Mouse (Mus musculus) subcutaneous adipose tissue, adult 2 months (tissue): ENCODE data around the gene Dcp1a. TPM values are rescaled to one million over a fixed set of nuclear protein-coding genes. Genes with fewer than 3 reads are reported as not detected.

Source experiments
- polyA plus RNA-seq: library from polyadenylated mRNA; depleted of rRNA; stranded (reverse); fragments of >200 nt; gene quantifications from 2 replicates; pipeline ENCODE4 v1.2.3, GENCODE M21; 2012; ENCODE audit warnings: low replicate concordance; rRNA removed

Dcp1a gene
- 24.3 and 45.7 TPM in 2 replicates for polyA plus RNA-seq

DNA sequence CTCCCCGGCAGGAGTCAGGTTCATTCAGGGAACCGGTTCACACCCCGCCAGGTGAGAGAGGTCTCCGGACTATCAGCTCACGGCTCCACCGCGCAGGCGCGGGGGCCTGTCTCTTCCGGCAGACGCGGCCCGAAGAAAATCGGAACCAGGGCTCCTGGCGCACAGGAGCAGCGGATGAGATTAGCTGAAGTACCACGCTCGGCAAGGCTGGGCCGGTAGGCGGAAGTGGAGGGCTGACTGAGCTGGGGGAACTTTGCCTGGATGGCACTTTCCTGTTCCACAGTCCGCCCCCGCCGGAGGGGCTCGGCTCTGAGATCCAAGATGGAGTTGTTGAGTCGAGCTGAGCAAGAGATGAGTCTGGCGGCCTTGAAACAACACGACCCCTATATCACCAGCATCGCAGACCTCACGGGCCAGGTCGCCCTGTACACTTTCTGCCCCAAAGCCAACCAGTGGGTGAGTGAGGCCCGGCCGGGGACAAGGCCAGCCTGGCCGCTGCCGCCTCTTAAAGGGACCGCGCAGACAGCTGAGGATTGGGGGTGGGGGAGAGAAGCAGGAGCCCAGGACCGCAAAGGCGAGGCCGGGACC is at the start of gene Dcp1a:
TSS of gene Dcp1a (plus strand) at position 175 of the 588 bp plus-strand sequence.

DNA sequence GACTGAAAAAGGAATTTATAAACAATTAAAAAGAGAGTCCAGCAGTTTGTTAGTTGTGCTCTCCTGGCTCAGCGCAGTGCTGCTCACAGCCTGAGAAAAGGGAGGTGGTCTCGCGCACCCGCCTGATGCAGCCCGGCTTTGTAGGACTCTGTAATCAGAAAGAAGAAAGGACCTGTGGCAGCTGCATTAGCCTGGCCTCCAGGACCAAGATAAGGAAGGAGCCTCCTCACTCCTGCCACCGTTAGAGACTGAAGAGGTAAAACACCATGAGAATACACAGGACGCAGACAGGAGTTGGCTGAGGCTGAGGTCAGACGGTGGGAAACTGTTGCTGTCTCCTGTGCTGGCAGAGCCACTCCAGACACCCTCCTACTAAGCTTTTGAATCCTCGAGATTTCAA is 12.0 kb downstream of the Dcp1a start, which contains the start of gene Cacna1d:
TSS of gene Cacna1d (minus strand) at position 114 of the 400 bp plus-strand sequence.

GRCm38 (mm10) chr14:30548131-30548720 is 68.9 kb downstream of the Dcp1a start, which contains the start of gene Tkt:
Gene Tkt (plus strand): TSS chr14:30548359.

Other genes starting within 250 kb of the Dcp1a start
- gene Cacna1d, start 11.9 kb downstream of the Dcp1a start, polyA plus RNA-seq, result 1.9 and 21.8 TPM in 2 replicates
- gene Tkt, start 68.8 kb downstream of the Dcp1a start, polyA plus RNA-seq, result 1,357 and 1,911 TPM in 2 replicates
- gene Prkcd, start 146.7 kb downstream of the Dcp1a start, polyA plus RNA-seq, result 67.0 and 122 TPM in 2 replicates
- 29.2 and 30.9 TPM in 2 replicates for gene Rft1, start 174.8 kb downstream of the Dcp1a start, polyA plus RNA-seq
- gene Sfmbt1, start 235.3 kb downstream of the Dcp1a start, polyA plus RNA-seq, result 2.0 and 4.2 TPM in 2 replicates